Mouse (Mus musculus) layer of hippocampus, adult 2 months (tissue): ENCODE measurements around the gene Siglech. TPM values are rescaled to one million over a fixed set of nuclear protein-coding genes. Genes with fewer than 3 reads are reported as not detected.
"Not testable (repeated sequence)": the region's sequence is repeated elsewhere in the genome, so short reads cannot be mapped to it uniquely, and the experiment has no call there.

Experiments used
- DNase-seq, 2 experiments: peaks; one replicate each; pipeline ENCODE4 v3.0.0; 2022; ENCODE audit warnings: low spot score in 2 of 2
- H3K27ac ChIP-seq: fragments of 200-600 bp; 2 replicates; pipeline ENCODE4 v1.8.1; 2022
- H3K4me3 ChIP-seq: fragments of 200-600 bp; 2 replicates; pipeline ENCODE4 v1.8.1; 2022; ENCODE audit warnings: mild to moderate bottlenecking
- CTCF ChIP-seq: fragments of 200-600 bp; conservative IDR thresholded peaks from 2 replicates; pipeline ENCODE4 v1.8.1; 2022; ENCODE audit warnings: antibody characterized with exemption, mild to moderate bottlenecking, moderate library complexity
- long read RNA-seq, 2 experiments: library from polyadenylated mRNA; stranded (forward); transcript quantifications; one replicate each; pipeline ENCODE4 v2.0.0; 2021; ENCODE audit warnings: borderline mapping rate in 2 of 2
- total RNA-seq, 2 experiments: library from RNA; stranded (reverse); gene quantifications; 2 replicates each; pipeline ENCODE4 v1.2.3; 2021

Gene Siglech
- 10 to 100 TPM; 12.1 to 12.8 TPM for total RNA-seq
- long read RNA-seq, experiment 1, partial matches to known transcripts, result 0 of 7 reads
- long read RNA-seq, experiment 1, other reads (novel, unspliced or antisense), result 1 of 7 reads
- long read RNA-seq, experiment 2, partial matches to known transcripts, result 1 of 6 reads
- long read RNA-seq, experiment 2, other reads (novel, unspliced or antisense), result 2 of 6 reads

GRCm38 (mm10) chr7:55767926-55768325 lies at the start of gene Siglech:
Siglech (plus strand) TSS chr7:55768178.
- Histone ChIP-seq H3K4me3 (no peak within 1 kb of the TSS; the same call in 1 of the 2 replicates), H3K27ac (peak within 1 kb of the TSS; percentile 18; the same call in 1 of the 2 replicates)
- no peak for TF ChIP-seq CTCF
- no peak for DNase-seq

GRCm38 (mm10) chr7:55722673-55723072 lies 45.3 kb upstream of the Siglech start:
- no peak for TF ChIP-seq CTCF
- no peak overlapping the region for H3K4me3 ChIP-seq
- H3K27ac ChIP-seq, result no peak overlapping the region
- DNase-seq, result no peak

GRCm38 (mm10) chr7:55728903-55729302 lies 39.1 kb upstream of the Siglech start:
- Histone ChIP-seq H3K4me3 (no peak overlapping the region), H3K27ac (no peak overlapping the region)
- no peak for TF ChIP-seq CTCF
- no peak for DNase-seq

- no peak for DNase-seq
- peak; percentile 56 for TF ChIP-seq CTCF
- H3K4me3 ChIP-seq, result no peak overlapping the region
Observed at GRCm38 (mm10) chr7:55734483-55734882, 33.5 kb upstream of the Siglech start.

GRCm38 (mm10) chr7:55737125-55737912 lies 30.7 kb upstream of the Siglech start:
- TF ChIP-seq CTCF, result peak; percentile 78
- no peak overlapping the region; the same call in 1 of the 2 replicates for H3K27ac ChIP-seq

More at GRCm38 (mm10) chr7:55734483-55734882, 33.5 kb upstream of the Siglech start:
- no peak overlapping the region for H3K27ac ChIP-seq

GRCm38 (mm10) chr7:55743614-55744267 lies 24.2 kb upstream of the Siglech start:
- no peak for TF ChIP-seq CTCF
- Histone ChIP-seq H3K27ac (peak overlapping the region; percentile 88), H3K4me3 (no peak overlapping the region)
- DNase-seq, result no peak

More at GRCm38 (mm10) chr7:55737125-55737912, 30.7 kb upstream of the Siglech start:
- H3K4me3 ChIP-seq, result no peak overlapping the region
- peak; percentile 68 to 70 for DNase-seq

- peak; percentile 83 to 85 for DNase-seq
- Histone ChIP-seq H3K4me3 (no peak overlapping the region), H3K27ac (peak overlapping the region; percentile 88)
- TF ChIP-seq CTCF, result no peak
Observed at GRCm38 (mm10) chr7:55744566-55745220, 23.3 kb upstream of the Siglech start.

GRCm38 (mm10) chr7:55750841-55751240 lies 17.1 kb upstream of the Siglech start:
- Histone ChIP-seq H3K4me3 (no peak overlapping the region), H3K27ac (no peak overlapping the region)
- TF ChIP-seq CTCF, result no peak
- DNase-seq, result no peak

- no peak overlapping the region for H3K27ac ChIP-seq
- TF ChIP-seq CTCF, result no peak
- DNase-seq, result no peak
- no peak overlapping the region for H3K4me3 ChIP-seq
Observed at GRCm38 (mm10) chr7:55759346-55759745, 8.6 kb upstream of the Siglech start.

- DNase-seq, result no peak
- no peak for TF ChIP-seq CTCF
- H3K4me3 ChIP-seq, result no peak overlapping the region
- no peak overlapping the region for H3K27ac ChIP-seq
Observed at GRCm38 (mm10) chr7:55780011-55780410, 12.0 kb downstream of the Siglech start.

- TF ChIP-seq CTCF, result no peak
- no peak for DNase-seq
- no peak overlapping the region for H3K27ac ChIP-seq
- no peak overlapping the region for H3K4me3 ChIP-seq
Observed at GRCm38 (mm10) chr7:55782493-55782892, 14.5 kb downstream of the Siglech start.

- no peak for TF ChIP-seq CTCF
- H3K27ac ChIP-seq, result no peak overlapping the region; the same call in 1 of the 2 replicates
- DNase-seq, result no peak
- H3K4me3 ChIP-seq, result no peak overlapping the region
Observed at GRCm38 (mm10) chr7:55784580-55784979, 16.6 kb downstream of the Siglech start.

GRCm38 (mm10) chr7:55790586-55790985 lies 22.6 kb downstream of the Siglech start:
- not testable (repeated sequence) for H3K4me3 ChIP-seq, H3K27ac ChIP-seq, DNase-seq
